Mouse (Mus musculus): ENCODE data around the gene Pcx. TPM values are rescaled to one million over a fixed set of nuclear protein-coding genes. Genes with fewer than 3 reads are reported as not detected.
A peak's percentile ranks its signal among the peaks of the same experiment; 100 is the strongest.

The Pcx gene
- polyA plus RNA-seq, 1 experiment = 286 TPM

DNA sequence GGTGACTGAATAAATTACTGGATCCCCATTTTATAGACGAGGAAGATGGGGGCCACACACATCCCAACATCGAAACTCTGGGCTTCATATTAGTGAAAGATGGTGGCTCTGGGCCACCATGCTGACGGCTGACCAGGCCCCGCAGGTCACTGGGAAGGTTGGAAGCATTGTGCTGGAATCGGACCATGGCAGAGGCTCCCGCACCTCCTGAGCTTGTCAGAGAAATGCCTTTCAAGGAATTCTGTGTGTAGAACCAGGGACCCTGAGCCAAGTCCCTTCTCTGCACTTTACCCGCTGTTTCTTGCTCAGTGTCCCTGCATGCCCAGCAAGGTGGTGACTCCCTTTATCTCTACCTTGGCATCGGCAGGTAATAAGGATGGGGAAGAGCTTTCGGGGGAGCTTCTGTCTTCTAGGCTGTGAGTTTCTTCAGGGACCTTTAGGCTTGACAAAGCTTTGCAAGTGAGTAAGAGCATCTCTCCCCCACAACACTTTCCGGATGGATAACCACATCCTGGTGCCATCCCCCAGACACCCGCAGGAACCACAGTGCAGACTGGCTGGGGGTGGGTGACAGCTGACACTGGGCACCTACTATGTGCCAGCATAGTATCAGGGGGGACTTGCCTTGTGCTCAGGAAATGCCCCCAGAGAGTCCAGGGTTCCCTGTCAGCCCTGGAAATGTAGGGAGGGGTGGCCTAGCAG lies 34.9 kb upstream of the Pcx start:
- TF ChIP-seq CTCF (conservative IDR thresholded peaks at IDR 0.05; ENCODE audit: insufficient read depth, insufficient read length, low read depth, low read length) = no peak
- no peak for TF ChIP-seq POLR2A (IDR thresholded peaks at IDR 0.05; ENCODE audit: low read depth, low read length)
- 71% methylated on average over 11 of the region's 11 CpGs for WGBS

GRCm38 (mm10) chr19:4476601-4477257 lies 33.5 kb upstream of the Pcx start:
- TF ChIP-seq POLR2A (IDR thresholded peaks at IDR 0.05; ENCODE audit: low read depth, low read length) (no peak), CTCF (conservative IDR thresholded peaks at IDR 0.05; ENCODE audit: insufficient read depth, insufficient read length, low read depth, low read length) (no peak)
- Histone ChIP-seq H3K4me3 (ENCODE audit: insufficient read depth, low read depth, low read length) (peak overlapping the region; percentile 65), H3K27ac (ENCODE audit: insufficient read depth, low read depth, low read length) (no peak overlapping the region), H3K27me3 (replicated peaks; ENCODE audit: control insufficient read depth, insufficient read depth, low read length) (no peaks in the 10 kb centered on the region), H3K4me1 (ENCODE audit: control insufficient read depth, insufficient read depth, low read length) (peaks cover 6% of the 10 kb centered on the region; the same call in 1 of the 2 replicates), H3K36me3 (ENCODE audit: control insufficient read depth, insufficient read depth, low read length) (no peaks in the 10 kb centered on the region)
- under 1% methylated on average over 70 of the region's 70 CpGs for WGBS
- peak; percentile 47 for DNase-seq

More for the DNA sequence above, 34.9 kb upstream of the Pcx start:
- no peak for DNase-seq
- Histone ChIP-seq H3K4me3 (ENCODE audit: insufficient read depth, low read depth, low read length) (no peak overlapping the region), H3K27me3 (replicated peaks; ENCODE audit: control insufficient read depth, insufficient read depth, low read length) (no peaks in the 10 kb centered on the region), H3K27ac (ENCODE audit: insufficient read depth, low read depth, low read length) (no peak overlapping the region), H3K36me3 (ENCODE audit: control insufficient read depth, insufficient read depth, low read length) (no peaks in the 10 kb centered on the region), H3K4me1 (ENCODE audit: control insufficient read depth, insufficient read depth, low read length) (peaks cover 6% of the 10 kb centered on the region; the same call in 1 of the 2 replicates)

GRCm38 (mm10) chr19:4477345-4478189 lies 32.7 kb upstream of the Pcx start, which contains the start of gene Syt12:
Gene Syt12, minus strand, starts transcription at chr19:4477447.
- peak; percentile 23 for DNase-seq
- 21% methylated on average over 21 of the region's 21 CpGs for WGBS
- Histone ChIP-seq H3K27ac (ENCODE audit: insufficient read depth, low read depth, low read length) (no peak within 1 kb of the TSS), H3K27me3 (replicated peaks; ENCODE audit: control insufficient read depth, insufficient read depth, low read length) (no peaks in the 10 kb centered on the region), H3K4me1 (ENCODE audit: control insufficient read depth, insufficient read depth, low read length) (peaks cover 6% of the 10 kb centered on the region; the same call in 1 of the 2 replicates), H3K4me3 (ENCODE audit: insufficient read depth, low read depth, low read length) (peak within 1 kb of the TSS; percentile 65), H3K36me3 (ENCODE audit: control insufficient read depth, insufficient read depth, low read length) (no peaks in the 10 kb centered on the region)
- TF ChIP-seq CTCF (conservative IDR thresholded peaks at IDR 0.05; ENCODE audit: insufficient read depth, insufficient read length, low read depth, low read length) (no peak), POLR2A (IDR thresholded peaks at IDR 0.05; ENCODE audit: low read depth, low read length) (no peak)

DNA sequence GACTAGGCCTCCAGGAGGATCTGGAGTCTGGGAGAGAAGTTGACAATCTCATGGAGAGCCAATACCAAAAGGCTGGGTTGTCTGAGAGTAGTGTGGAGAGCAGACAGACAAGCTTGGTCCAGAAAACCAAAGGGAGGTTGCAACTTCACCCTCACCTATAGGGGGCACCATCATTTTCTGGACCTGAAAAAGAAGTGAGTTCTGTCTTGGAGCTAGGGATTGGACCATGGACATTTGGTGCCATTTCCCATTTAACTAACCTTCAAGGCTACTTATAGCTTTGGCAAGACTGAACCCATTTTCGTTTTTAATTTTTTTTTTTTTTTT lies 32.1 kb upstream of the Pcx start:
- peak; percentile 18 for DNase-seq
- Histone ChIP-seq H3K27me3 (replicated peaks; ENCODE audit: control insufficient read depth, insufficient read depth, low read length) (no peaks in the 10 kb centered on the region), H3K4me1 (ENCODE audit: control insufficient read depth, insufficient read depth, low read length) (peaks cover 6% of the 10 kb centered on the region; the same call in 1 of the 2 replicates), H3K27ac (ENCODE audit: insufficient read depth, low read depth, low read length) (no peak overlapping the region), H3K36me3 (ENCODE audit: control insufficient read depth, insufficient read depth, low read length) (no peaks in the 10 kb centered on the region), H3K4me3 (ENCODE audit: insufficient read depth, low read depth, low read length) (no peak overlapping the region)
- TF ChIP-seq POLR2A (IDR thresholded peaks at IDR 0.05; ENCODE audit: low read depth, low read length) (no peak), CTCF (conservative IDR thresholded peaks at IDR 0.05; ENCODE audit: insufficient read depth, insufficient read length, low read depth, low read length) (0 out of 2 replicates have a peak, but pooled peaks have one; percentile 25)
- 50% methylated on average over 1 of the region's 1 CpGs for WGBS

- H3K27me3 ChIP-seq (replicated peaks; ENCODE audit: control insufficient read depth, insufficient read depth, low read length) = no peaks in the 10 kb centered on the region
- peaks cover 6% of the 10 kb centered on the region; the same call in 1 of the 2 replicates for H3K4me1 ChIP-seq (ENCODE audit: control insufficient read depth, insufficient read depth, low read length)
- TF ChIP-seq POLR2A (IDR thresholded peaks at IDR 0.05; ENCODE audit: low read depth, low read length) (no peak), CTCF (conservative IDR thresholded peaks at IDR 0.05; ENCODE audit: insufficient read depth, insufficient read length, low read depth, low read length) (no peak)
- no peak overlapping the region for H3K4me3 ChIP-seq (ENCODE audit: insufficient read depth, low read depth, low read length)
- no peaks in the 10 kb centered on the region for H3K36me3 ChIP-seq (ENCODE audit: control insufficient read depth, insufficient read depth, low read length)
- DNase-seq = no peak
- WGBS = 92% methylated on average over 2 of the region's 2 CpGs
- no peak overlapping the region for H3K27ac ChIP-seq (ENCODE audit: insufficient read depth, low read depth, low read length)
Measured at GRCm38 (mm10) chr19:4480041-4480440, 30.2 kb upstream of the Pcx start.

DNA sequence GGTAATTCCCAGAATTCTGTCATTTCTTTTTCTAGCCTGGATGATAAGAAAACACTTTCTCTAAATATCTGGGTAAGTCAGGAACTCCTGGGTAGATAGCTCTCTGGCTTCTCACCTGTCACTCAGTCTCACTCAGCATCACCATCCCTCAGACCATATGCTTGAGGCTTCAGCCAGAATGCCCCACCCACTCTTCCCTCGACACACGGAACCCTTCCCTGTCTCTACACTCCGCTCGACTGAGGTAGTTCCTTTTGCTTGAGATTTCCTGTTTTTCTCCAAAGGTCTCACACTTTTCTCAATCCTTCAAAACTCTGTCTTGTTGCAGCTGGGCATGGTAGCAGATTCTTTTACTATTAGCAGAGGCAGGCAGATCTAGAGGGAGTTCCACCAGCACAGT lies 28.9 kb upstream of the Pcx start:
- Histone ChIP-seq H3K27me3 (replicated peaks; ENCODE audit: control insufficient read depth, insufficient read depth, low read length) (no peaks in the 10 kb centered on the region), H3K27ac (ENCODE audit: insufficient read depth, low read depth, low read length) (no peak overlapping the region), H3K4me3 (ENCODE audit: insufficient read depth, low read depth, low read length) (no peak overlapping the region), H3K36me3 (ENCODE audit: control insufficient read depth, insufficient read depth, low read length) (no peaks in the 10 kb centered on the region), H3K4me1 (ENCODE audit: control insufficient read depth, insufficient read depth, low read length) (peaks cover 6% of the 10 kb centered on the region; the same call in 1 of the 2 replicates)
- TF ChIP-seq POLR2A (IDR thresholded peaks at IDR 0.05; ENCODE audit: low read depth, low read length) = no peak
- no peak for TF ChIP-seq CTCF (conservative IDR thresholded peaks at IDR 0.05; ENCODE audit: insufficient read depth, insufficient read length, low read depth, low read length)
- 58% methylated on average over 4 of the region's 4 CpGs for WGBS
- no peak for DNase-seq

Measured in kidney, adult 2 months (tissue).